Mouse (Mus musculus): ENCODE results near the gene Os9.

DNA sequence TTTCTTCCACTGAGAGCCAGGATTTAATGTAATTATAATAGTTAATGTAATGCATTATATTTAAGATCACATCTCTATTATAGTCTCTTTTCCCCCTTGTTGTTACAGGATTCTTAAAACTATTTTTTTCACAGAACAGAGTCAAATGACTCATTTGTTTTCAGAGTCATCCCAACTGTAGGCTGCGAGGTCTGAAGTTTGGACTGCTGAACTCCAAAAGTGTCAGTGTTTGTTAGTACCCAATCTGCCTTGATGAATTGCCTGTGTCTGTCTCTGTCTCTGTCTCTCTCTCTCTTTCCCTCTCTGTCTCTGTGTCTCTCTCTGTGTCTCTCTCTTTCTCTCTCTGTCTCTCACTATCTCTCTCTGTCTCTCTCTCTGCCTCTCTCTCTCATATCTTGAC is 35.6 kb upstream of the Os9 start:
- TF ChIP-seq CTCF (IDR thresholded peaks at IDR 0.05; ENCODE audit: low read depth) = no peak
- TF ChIP-seq EP300 (IDR thresholded peaks at IDR 0.05; ENCODE audit: low read depth) = no peak

All from liver, embryonic 14.5 days (tissue).